Comparison of ENCODE assay signal across 13 mouse cellular contexts in the genomic region with DNA sequence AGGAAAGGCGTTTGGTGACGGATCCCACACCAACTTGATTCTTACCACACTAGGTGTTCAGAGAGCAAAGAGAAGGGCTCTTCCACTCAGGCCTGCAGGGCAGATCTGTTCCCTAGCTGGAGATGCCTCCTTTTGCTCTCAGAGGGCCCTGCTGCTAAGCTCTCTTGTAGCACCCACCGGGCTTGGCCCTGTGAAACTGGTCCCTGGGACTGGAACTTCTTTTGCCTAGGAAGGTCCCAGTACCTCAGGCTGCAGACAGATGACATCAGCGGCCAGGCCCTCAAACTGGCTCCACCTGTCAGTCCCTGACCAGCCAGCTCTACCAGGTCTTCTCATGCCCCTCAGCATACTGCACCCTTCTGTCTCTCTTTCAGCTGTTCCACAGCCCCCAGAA. TPM values are rescaled to one million over a fixed set of nuclear protein-coding genes. Genes with fewer than 3 reads are reported as not detected.
DNase-seq lines count a peak whose midpoint lies in the region; ATAC-seq and TF ChIP-seq lines count a peak whose summit lies in the region.
"Had no signal": no experiment of that assay in that cellular context is flagged by ENCODE, and none has a peak within 500 bp of the region (broad histone marks: within the 10 kb centered on the region; RNA-seq: fewer than 3 reads in every experiment).

A gene (minus strand): TSS at position 198 of the 394 bp plus-strand sequence.

- 24% methylated on average over 4 of the region's 4 CpGs for WGBS in forebrain, embryonic 12.5 days
- 20% methylated on average over 4 of the region's 4 CpGs for WGBS in forebrain, embryonic 14.5 days
- 19% methylated on average over 4 of the region's 4 CpGs for WGBS in lung, adult 2 months
- 20% methylated on average over 4 of the region's 4 CpGs for WGBS in embryonic facial prominence, embryonic 11.5 days
- 13% methylated on average over 4 of the region's 4 CpGs for WGBS in liver, embryonic 15.5 days (ENCODE audit: insufficient replicate concordance)

- DNase-seq in forebrain, embryonic 14.5 days (ENCODE audit: low spot score): no peak
- no peak for DNase-seq in lung, adult 2 months
- DNase-seq in lung, postnatal 14 days: no peak
- DNase-seq in embryonic facial prominence, embryonic 11.5 days (ENCODE audit: low spot score): no peak
- no peak for DNase-seq in cerebellum, adult 9-11 months
- DNase-seq in right cerebral cortex, postnatal 25 days: no peak
- DNase-seq: cerebellum, postnatal 10 days; gastrocnemius, postnatal 10 days; right cerebral cortex, adult 18-20 months; thymus, postnatal 4 days had no signal

- peaks cover 28% of the 10 kb centered on the region for H3K27me3 ChIP-seq in forebrain, embryonic 12.5 days
- 0 out of 2 replicates have a peak, but pooled peaks cover 3% of the 10 kb centered on the region for H3K27me3 ChIP-seq in forebrain, embryonic 14.5 days (replicated peaks; ENCODE audit: control insufficient read depth, insufficient read depth, low read length)
- peaks cover 4% of the 10 kb centered on the region for H3K27me3 ChIP-seq in embryonic facial prominence, embryonic 11.5 days (ENCODE audit: control insufficient read depth, insufficient read depth, low read length)
- H3K27me3 ChIP-seq in liver, embryonic 15.5 days: peaks cover 12% of the 10 kb centered on the region; the same call in 1 of the 2 replicates

- TF ChIP-seq CTCF in lung, adult 2 months (IDR thresholded peaks at IDR 0.05; ENCODE audit: insufficient read depth, low read length): no peak

- H3K4me3 ChIP-seq in forebrain, embryonic 12.5 days (replicated peaks): no peak within 1 kb of the TSS
- H3K4me3 ChIP-seq in forebrain, embryonic 14.5 days (ENCODE audit: low read depth, low read length): no peak within 1 kb of the TSS
- peak within 1 kb of the TSS; percentile 10 for H3K4me3 ChIP-seq in lung, adult 2 months (replicated peaks; ENCODE audit: extremely low read depth, low read depth, low read length)
- no peak within 1 kb of the TSS for H3K4me3 ChIP-seq in embryonic facial prominence, embryonic 11.5 days (ENCODE audit: low read depth, low read length)
- H3K4me3 ChIP-seq in liver, embryonic 15.5 days (replicated peaks): peak within 1 kb of the TSS; percentile 43

- H3K4me1 ChIP-seq in forebrain, embryonic 12.5 days: peaks cover 5% of the 10 kb centered on the region; the same call in 1 of the 2 replicates
- H3K4me1 ChIP-seq in forebrain, embryonic 14.5 days (ENCODE audit: control insufficient read depth, insufficient read depth, low read length): no peaks in the 10 kb centered on the region
- peaks cover 2% of the 10 kb centered on the region; the same call in 1 of the 2 replicates for H3K4me1 ChIP-seq in lung, adult 2 months (ENCODE audit: control insufficient read depth, insufficient read depth, low read length)
- no peaks in the 10 kb centered on the region for H3K4me1 ChIP-seq in embryonic facial prominence, embryonic 11.5 days (ENCODE audit: control insufficient read depth, insufficient read depth, low read length)
- peaks cover 34% of the 10 kb centered on the region for H3K4me1 ChIP-seq in liver, embryonic 15.5 days (replicated peaks)

- no peak for TF ChIP-seq POLR2A in lung, adult 2 months (IDR thresholded peaks at IDR 0.05; ENCODE audit: borderline replicate concordance, extremely low read depth, low read depth, low read length)

- H3K36me3 ChIP-seq in forebrain, embryonic 12.5 days (replicated peaks): peaks cover 25% of the 10 kb centered on the region
- H3K36me3 ChIP-seq in forebrain, embryonic 14.5 days (ENCODE audit: control insufficient read depth, insufficient read depth, low read length): peaks cover 20% of the 10 kb centered on the region
- H3K36me3 ChIP-seq in embryonic facial prominence, embryonic 11.5 days (replicated peaks; ENCODE audit: control insufficient read depth, insufficient read depth, low read depth, low read length): peaks cover 3% of the 10 kb centered on the region; the same call in 1 of the 2 replicates
- peaks cover 7% of the 10 kb centered on the region; the same call in 1 of the 2 replicates for H3K36me3 ChIP-seq in liver, embryonic 15.5 days (replicated peaks)

- peak within 1 kb of the TSS; percentile 26; the same call in 1 of the 2 replicates for H3K4me2 ChIP-seq in forebrain, embryonic 12.5 days
- no peak within 1 kb of the TSS for H3K4me2 ChIP-seq in forebrain, embryonic 14.5 days (ENCODE audit: low read length)
- H3K4me2 ChIP-seq in embryonic facial prominence, embryonic 11.5 days (ENCODE audit: low read depth, low read length): peak within 1 kb of the TSS; percentile 22; the same call in 1 of the 2 replicates
- H3K4me2 ChIP-seq in liver, embryonic 15.5 days: peak within 1 kb of the TSS; percentile 66

- no peak within 1 kb of the TSS for H3K27ac ChIP-seq in forebrain, embryonic 12.5 days
- H3K27ac ChIP-seq in forebrain, embryonic 14.5 days (ENCODE audit: low read depth, low read length): no peak within 1 kb of the TSS
- H3K27ac ChIP-seq in embryonic facial prominence, embryonic 11.5 days (replicated peaks; ENCODE audit: low read depth, low read length): no peak within 1 kb of the TSS
- H3K27ac ChIP-seq in liver, embryonic 15.5 days (replicated peaks): no peak within 1 kb of the TSS

- H3K9me3 ChIP-seq in forebrain, embryonic 12.5 days: no peaks in the 10 kb centered on the region
- no peaks in the 10 kb centered on the region for H3K9me3 ChIP-seq in forebrain, embryonic 14.5 days (replicated peaks; ENCODE audit: control insufficient read depth, low read length)
- H3K9me3 ChIP-seq in embryonic facial prominence, embryonic 11.5 days (replicated peaks; ENCODE audit: control insufficient read depth, low read length): no peaks in the 10 kb centered on the region
- H3K9me3 ChIP-seq in liver, embryonic 15.5 days (replicated peaks): no peaks in the 10 kb centered on the region

- H3K9ac ChIP-seq in forebrain, embryonic 12.5 days: no peak within 1 kb of the TSS
- no peak within 1 kb of the TSS for H3K9ac ChIP-seq in forebrain, embryonic 14.5 days (ENCODE audit: low read length)
- H3K9ac ChIP-seq in embryonic facial prominence, embryonic 11.5 days (replicated peaks; ENCODE audit: low read length): no peak within 1 kb of the TSS
- peak within 1 kb of the TSS; percentile 21; the same call in 1 of the 2 replicates for H3K9ac ChIP-seq in liver, embryonic 15.5 days

- no peak for ATAC-seq in forebrain, embryonic 12.5 days (ENCODE audit: low FRiP score)
- no peak for ATAC-seq in forebrain, embryonic 14.5 days
- ATAC-seq in embryonic facial prominence, embryonic 11.5 days (replicated peaks; ENCODE audit: insufficient number of reproducible peaks, low FRiP score, low TSS enrichment, low read depth): no peak
- peak; percentile 11; the same call in 1 of the 2 replicates for ATAC-seq in liver, embryonic 15.5 days (ENCODE audit: insufficient read depth)
- ATAC-seq: activated CD4-positive, CD25-positive, alpha-beta regulatory T cell, adult 4 months had no signal

RNA-seq across cellular contexts. Expression of the gene that starts here (rescaled TPM):
- polyA plus RNA-seq in forebrain, embryonic 12.5 days (2016; fragmentation: Nextera tagmentation; extraction: Ambion mirVana): 0.55 and 0.58 TPM in 2 replicates
- polyA plus RNA-seq in forebrain, embryonic 14.5 days (2014; fragmentation: Nextera tagmentation; extraction: Ambion mirVana): 0.10 and 0.12 TPM in 2 replicates
- polyA plus RNA-seq in lung, adult 2 months (2012; rRNA removed): 3.4 and 30.7 TPM in 2 replicates
- 1.1 and 1.5 TPM in 2 replicates for polyA plus RNA-seq in embryonic facial prominence, embryonic 11.5 days (2014; fragmentation: Nextera tagmentation; extraction: Ambion mirVana)
- polyA plus RNA-seq in liver, embryonic 15.5 days (2015; fragmentation: Nextera tagmentation; extraction: Ambion mirVana): 2.9 and 3.9 TPM in 2 replicates
- polyA plus RNA-seq: activated CD4-positive, CD25-positive, alpha-beta regulatory T cell, adult 4 months had no signal

Comparison
In these comparisons a context has a peak if more than half of its experiments do, and no peak if none do; other contexts are left out.
1. H3K4me3 ChIP-seq: peak in lung, adult 2 months (single experiment) and liver, embryonic 15.5 days (single experiment); none in forebrain, embryonic 12.5 days (single experiment), forebrain, embryonic 14.5 days (single experiment) and embryonic facial prominence, embryonic 11.5 days (single experiment).